Mouse (Mus musculus) limb, embryonic 10.5 days (tissue): ENCODE data around the gene Vps33b. TPM values are rescaled to one million over a fixed set of nuclear protein-coding genes. Genes with fewer than 3 reads are reported as not detected.
A peak's percentile ranks its signal among the peaks of the same experiment; 100 is the strongest.

Experiments used
- DNase-seq: peaks from one replicate; pipeline ENCODE4 v3.0.0-alpha.2; 2017; ENCODE audit warnings: low spot score
- H3K27ac ChIP-seq: fragments of 300-500 bp; sonication (generic); 2 replicates; pipeline ENCODE4 v1.5.1; 2016; ENCODE audit warnings: mild to moderate bottlenecking
- H3K27me3 ChIP-seq: fragments of 300-500 bp; sonication (generic); 2 replicates; pipeline ENCODE4 v1.6.1; 2016; ENCODE audit warnings: low read depth, mild to moderate bottlenecking; ENCODE audit not compliant: poor library complexity, severe bottlenecking
- H3K36me3 ChIP-seq: fragments of 300-500 bp; sonication (generic); 2 replicates; pipeline ENCODE4 v1.6.1; 2016; ENCODE audit warnings: mild to moderate bottlenecking, moderate library complexity
- H3K4me1 ChIP-seq: fragments of 300-500 bp; sonication (generic); 2 replicates; pipeline ENCODE4 v1.6.1; 2016
- H3K4me3 ChIP-seq: fragments of 300-500 bp; sonication (generic); 2 replicates; pipeline ENCODE4 v1.5.1; 2016; ENCODE audit warnings: mild to moderate bottlenecking, moderate library complexity
- H3K9me3 ChIP-seq: fragments of 300-500 bp; sonication (generic); replicated peaks from 2 replicates; pipeline ENCODE4 v1.6.1; 2016; ENCODE audit warnings: mild to moderate bottlenecking
- WGBS: fragments of 180-500 bp; shearing (Covaris S2); methylation state at CpG from one replicate; pipeline ENCODE4 v1.1.7; 2016; 5-methylcytosine and 5-hydroxymethylcytosine counted together
- polyA plus RNA-seq: library from polyadenylated mRNA; unstranded; fragments of >200 nt; fragmentation: Nextera tagmentation; extraction: Ambion mirVana; gene quantifications from 2 replicates; pipeline ENCODE4 v1.2.1, GENCODE M21; 2016

Gene Vps33b
- polyA plus RNA-seq = 15.2 and 17.9 TPM in 2 replicates

DNA sequence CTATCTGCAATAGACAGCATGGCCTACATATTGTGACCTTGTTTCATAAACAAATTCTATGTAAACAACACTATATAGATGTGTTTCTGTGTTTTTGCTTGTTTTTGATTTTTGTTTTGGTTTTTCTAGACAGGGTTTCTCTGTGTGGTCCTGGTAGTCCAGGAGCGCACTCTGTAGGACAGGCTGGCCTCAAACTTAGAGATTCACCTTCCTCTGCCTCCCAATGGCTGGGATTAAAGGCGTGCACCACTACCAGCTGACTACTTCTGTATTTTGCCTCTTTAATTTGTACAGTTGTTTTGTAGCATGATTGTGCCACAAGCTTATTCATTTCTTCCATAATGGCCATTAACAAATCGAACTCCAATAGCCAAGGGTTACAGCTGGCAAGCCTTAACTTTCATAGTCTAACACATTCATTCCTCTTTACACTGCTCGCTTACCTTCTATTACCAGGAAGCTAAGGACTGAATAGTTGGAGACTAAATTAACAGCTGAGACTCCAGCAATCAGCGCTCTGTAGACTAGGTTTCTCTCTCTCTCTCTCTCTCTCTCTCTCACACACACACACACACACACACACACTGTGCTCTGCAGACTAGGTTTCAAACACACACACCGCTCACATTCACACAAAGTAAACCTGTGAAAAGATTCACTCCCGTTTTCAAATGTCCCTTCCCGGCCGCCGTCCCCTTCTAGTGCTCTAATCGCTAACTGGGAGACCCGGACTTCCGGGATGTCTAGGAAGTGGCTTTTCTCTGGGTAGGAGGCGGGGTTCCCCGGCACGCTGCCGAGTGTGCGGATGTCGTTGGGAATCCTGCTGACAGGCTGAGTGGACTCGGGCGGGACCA is at the start of gene Vps33b:
Vps33b (plus strand) TSS at position 753 of the 854 bp plus-strand sequence.
- Histone ChIP-seq H3K4me3 (peak within 1 kb of the TSS; percentile 80), H3K27me3 (no peaks in the 10 kb centered on the region), H3K27ac (peak within 1 kb of the TSS; percentile 77), H3K4me1 (peaks cover 21% of the 10 kb centered on the region), H3K36me3 (peaks cover 55% of the 10 kb centered on the region), H3K9me3 (no peaks in the 10 kb centered on the region)
- 6% methylated on average over 21 of the region's 21 CpGs for WGBS
- peak; percentile 96 for DNase-seq

DNA sequence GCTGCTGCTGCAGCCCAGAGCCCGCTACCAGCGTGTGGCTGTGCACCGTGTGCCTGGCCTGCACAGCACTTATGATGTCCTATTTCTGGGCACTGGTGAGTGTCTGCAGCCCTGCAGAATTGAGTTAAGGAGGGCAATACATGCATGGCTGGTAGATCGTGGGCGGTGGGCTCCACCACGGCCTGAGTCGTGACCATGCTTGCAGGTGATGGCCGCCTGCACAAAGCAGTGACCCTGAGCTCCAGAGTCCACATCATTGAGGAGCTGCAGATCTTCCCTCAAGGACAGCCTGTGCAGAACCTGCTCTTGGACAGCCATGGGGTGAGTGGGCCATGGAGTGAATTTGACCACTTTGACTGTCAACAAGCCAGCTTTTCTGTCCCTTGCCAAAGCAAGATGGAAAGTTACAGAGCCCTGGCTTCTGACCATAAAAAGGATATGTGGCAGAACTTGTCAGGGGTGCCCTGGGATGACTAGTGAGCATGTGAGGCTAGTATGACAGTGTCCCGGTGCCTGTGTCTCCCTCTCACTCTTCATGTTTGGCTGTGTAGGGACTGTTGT is 49.1 kb upstream of the Vps33b start:
- peaks cover 94% of the 10 kb centered on the region for H3K36me3 ChIP-seq

DNA sequence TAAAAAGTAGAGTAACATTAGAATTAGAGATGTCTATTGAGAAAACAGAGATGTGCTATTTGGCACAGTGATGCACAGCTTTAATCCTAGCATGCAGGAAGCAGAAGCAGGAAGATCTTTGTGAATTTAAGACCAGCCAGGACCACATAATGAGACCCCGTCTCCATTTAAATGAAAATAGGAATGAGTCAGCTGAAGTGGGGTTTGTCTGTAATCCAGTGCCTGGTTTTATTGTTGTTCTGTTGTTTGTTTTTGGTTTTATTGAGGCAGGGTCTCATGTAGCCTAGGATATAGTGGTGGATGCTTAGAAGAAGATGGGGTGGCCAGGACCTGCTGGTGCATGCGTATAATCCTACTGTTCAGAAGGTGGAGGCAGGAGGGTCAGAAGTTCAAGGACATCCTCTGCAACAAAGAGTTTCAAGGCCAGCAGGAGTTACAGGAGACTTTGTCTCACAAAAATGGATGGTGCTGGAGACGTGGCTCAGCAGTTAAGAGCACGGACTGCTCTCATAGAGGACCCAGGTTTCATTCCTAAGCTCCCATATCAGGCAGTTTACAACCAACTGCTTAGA is 48.2 kb upstream of the Vps33b start:
- WGBS = 89% methylated on average over 4 of the region's 4 CpGs
- DNase-seq = no peak
- Histone ChIP-seq H3K27ac (no peak overlapping the region), H3K4me1 (no peaks in the 10 kb centered on the region), H3K27me3 (no peaks in the 10 kb centered on the region), H3K36me3 (peaks cover 89% of the 10 kb centered on the region), H3K9me3 (no peaks in the 10 kb centered on the region), H3K4me3 (no peak overlapping the region)

More for the DNA sequence above, 49.1 kb upstream of the Vps33b start:
- Histone ChIP-seq H3K4me1 (peaks cover 1% of the 10 kb centered on the region), H3K27ac (no peak overlapping the region), H3K4me3 (no peak overlapping the region), H3K27me3 (no peaks in the 10 kb centered on the region), H3K9me3 (no peaks in the 10 kb centered on the region)
- WGBS = 92% methylated on average over 9 of the region's 9 CpGs
- DNase-seq = no peak

DNA sequence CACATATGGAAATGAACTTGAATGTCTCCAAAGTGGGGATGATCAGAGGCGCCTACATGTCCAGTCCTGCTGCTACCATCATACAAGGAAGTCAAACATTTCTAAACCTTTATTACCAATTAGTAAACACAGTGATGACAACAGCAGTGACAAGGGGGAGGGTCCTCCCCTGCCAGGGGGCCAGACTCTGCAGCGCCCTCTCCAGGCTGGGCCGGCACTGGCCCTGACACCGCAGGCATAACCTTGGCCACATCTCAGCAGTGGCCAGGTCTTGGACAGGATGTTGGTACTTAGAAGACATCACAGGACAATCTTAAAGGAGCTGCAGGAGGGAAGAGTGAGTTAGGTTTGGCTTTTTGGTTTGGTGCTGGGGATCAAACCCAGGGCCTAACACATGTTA is 42.4 kb upstream of the Vps33b start:
- H3K9me3 ChIP-seq = no peaks in the 10 kb centered on the region
- WGBS = 94% methylated on average over 4 of the region's 4 CpGs
- H3K4me1 ChIP-seq = peaks cover 7% of the 10 kb centered on the region
- no peak for DNase-seq
- peaks cover 55% of the 10 kb centered on the region for H3K36me3 ChIP-seq
- no peak overlapping the region for H3K4me3 ChIP-seq
- H3K27me3 ChIP-seq = peaks cover 16% of the 10 kb centered on the region; the same call in 1 of the 2 replicates
- H3K27ac ChIP-seq = no peak overlapping the region

DNA sequence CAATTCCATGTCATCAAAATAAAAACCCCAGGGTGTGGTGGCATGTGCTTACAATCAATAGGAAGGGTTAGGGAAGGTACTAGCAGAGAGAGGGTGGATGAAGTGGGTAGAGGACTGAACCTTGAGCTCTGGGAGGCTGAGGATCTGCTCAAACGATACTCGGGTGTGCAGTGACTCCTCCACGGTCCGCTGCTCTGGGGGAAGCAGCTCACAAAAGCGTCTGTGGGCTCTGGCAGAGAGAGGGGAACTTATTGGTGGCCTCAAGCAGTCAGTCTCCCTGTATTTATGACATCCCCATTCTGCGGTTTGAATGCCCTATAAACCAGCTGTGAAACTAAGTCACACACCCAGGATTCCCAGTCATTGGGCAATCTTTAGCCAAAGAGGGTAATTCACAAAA is 39.3 kb upstream of the Vps33b start:
- 69% methylated on average over 6 of the region's 6 CpGs for WGBS

DNA sequence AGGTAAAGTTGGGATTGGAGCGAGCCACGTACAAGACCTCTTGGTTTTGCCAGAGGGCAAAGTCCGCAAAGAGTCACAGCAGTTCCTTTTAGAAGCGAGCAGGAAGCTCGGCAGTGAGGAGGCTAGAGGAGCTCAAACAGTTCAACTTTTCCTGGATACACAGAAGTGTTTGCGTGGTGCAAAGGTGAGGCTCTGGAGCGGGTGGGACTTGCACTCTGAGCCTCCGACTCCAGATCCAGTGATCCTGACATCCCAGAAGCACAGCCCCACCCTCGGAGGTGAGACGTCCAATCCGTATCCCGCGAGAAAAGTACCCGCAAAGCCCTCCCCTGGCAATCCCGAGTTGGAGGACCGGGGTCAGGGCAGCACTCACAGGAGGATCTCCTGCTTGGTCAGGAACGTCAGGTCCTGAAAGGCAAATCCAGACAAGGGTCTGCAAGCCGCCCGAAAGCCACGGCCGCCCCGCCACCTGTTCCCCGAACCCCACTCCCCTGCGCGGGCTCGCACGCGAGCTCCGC is 37.4 kb upstream of the Vps33b start:
- no peak for DNase-seq
- Histone ChIP-seq H3K27ac (peak overlapping the region; percentile 79), H3K4me1 (peaks cover 20% of the 10 kb centered on the region), H3K36me3 (peaks cover 15% of the 10 kb centered on the region), H3K27me3 (peaks cover 16% of the 10 kb centered on the region; the same call in 1 of the 2 replicates), H3K9me3 (no peaks in the 10 kb centered on the region), H3K4me3 (peak overlapping the region; percentile 70)
- 1% methylated on average over 29 of the region's 29 CpGs for WGBS

More for the DNA sequence above, 39.3 kb upstream of the Vps33b start:
- no peak for DNase-seq
- Histone ChIP-seq H3K36me3 (peaks cover 27% of the 10 kb centered on the region), H3K4me3 (no peak overlapping the region), H3K27me3 (peaks cover 16% of the 10 kb centered on the region; the same call in 1 of the 2 replicates), H3K27ac (no peak overlapping the region), H3K9me3 (no peaks in the 10 kb centered on the region), H3K4me1 (peaks cover 20% of the 10 kb centered on the region)

DNA sequence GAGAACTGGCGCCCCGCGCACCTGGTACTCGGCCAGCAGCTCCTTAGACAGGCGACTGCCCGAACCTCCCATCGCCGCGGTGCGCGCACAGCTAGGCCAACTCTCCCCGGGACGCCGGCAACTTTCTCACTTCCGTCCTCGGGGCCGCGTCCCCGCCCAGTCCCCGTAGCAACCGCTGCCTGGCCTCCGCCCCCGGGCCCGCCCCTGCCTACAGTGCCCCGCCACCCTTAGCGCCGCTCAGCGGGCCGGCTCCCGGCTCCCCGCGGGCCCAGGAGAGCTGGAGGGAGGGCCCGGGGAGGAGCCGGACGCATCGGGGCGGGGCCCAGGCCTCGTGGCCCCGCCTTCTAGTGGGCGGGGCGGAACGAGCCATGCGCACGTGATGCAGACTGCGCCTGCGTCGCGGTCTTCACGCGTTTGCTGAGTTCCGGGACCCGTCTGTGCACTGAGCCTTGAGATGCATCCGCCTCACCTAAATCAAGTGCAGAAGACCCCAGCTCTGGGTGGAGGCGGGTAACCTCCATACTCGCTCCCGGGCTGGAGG is 36.9 kb upstream of the Vps33b start, which contains the start of the genes Cib1 and Gdpgp1:
Cib1 (minus strand) TSS at position 325 of the 541 bp plus-strand sequence.
Gdpgp1 (plus strand) TSS at position 377 of the 541 bp plus-strand sequence.
- peaks cover 10% of the 10 kb centered on the region for H3K36me3 ChIP-seq
- under 1% methylated on average over 56 of the region's 56 CpGs for WGBS
- peaks cover 20% of the 10 kb centered on the region for H3K4me1 ChIP-seq
- H3K27ac ChIP-seq = peak within 1 kb of the TSS; percentile 79
- peak; percentile 97 for DNase-seq
- H3K9me3 ChIP-seq = no peaks in the 10 kb centered on the region
- H3K27me3 ChIP-seq = peaks cover 16% of the 10 kb centered on the region; the same call in 1 of the 2 replicates
- peak within 1 kb of the TSS; percentile 70 for H3K4me3 ChIP-seq

DNA sequence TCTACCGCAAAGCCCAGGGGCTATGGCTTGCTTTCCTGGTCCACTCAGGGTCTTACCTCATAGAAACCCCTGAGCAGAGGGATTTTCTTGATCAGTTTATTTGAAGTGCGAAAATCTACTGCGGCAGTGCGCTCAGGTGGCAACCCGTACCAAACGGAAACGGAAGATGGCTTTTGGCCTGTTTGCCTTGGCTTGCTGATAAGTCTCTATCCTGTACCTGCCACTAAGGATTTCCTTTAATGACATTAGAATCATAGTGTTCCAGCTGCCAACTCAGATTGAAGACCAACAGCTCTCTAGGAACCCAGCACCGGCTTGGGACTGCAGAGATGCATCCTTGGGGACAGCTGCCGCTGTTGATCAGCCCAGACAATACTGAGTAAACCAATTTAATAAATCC is 35.6 kb upstream of the Vps33b start:
- Histone ChIP-seq H3K9me3 (no peaks in the 10 kb centered on the region), H3K27ac (no peak overlapping the region), H3K36me3 (peaks cover 10% of the 10 kb centered on the region), H3K4me3 (peak overlapping the region; percentile 70; the same call in 1 of the 2 replicates), H3K4me1 (peaks cover 20% of the 10 kb centered on the region), H3K27me3 (peaks cover 16% of the 10 kb centered on the region; the same call in 1 of the 2 replicates)
- DNase-seq = no peak
- 82% methylated on average over 9 of the region's 9 CpGs for WGBS

DNA sequence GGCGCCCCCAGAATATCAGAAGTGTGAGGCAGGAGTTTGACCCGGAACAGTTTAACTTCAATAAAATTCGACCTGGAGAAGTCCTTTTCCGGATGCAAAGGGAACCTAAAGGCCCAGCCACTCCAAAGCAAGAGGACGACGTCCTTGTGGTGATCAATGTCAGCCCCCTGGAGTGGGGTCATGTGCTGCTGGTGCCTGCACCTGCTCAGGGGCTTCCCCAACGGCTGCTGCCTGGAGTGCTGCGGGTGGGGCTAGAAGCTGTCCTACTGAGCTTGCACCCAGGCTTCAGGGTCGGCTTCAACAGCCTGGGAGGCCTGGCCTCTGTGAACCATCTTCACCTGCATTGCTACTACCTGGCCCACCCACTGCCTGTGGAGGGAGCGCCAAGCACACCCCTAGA is 30.9 kb upstream of the Vps33b start:
- 93% methylated on average over 10 of the region's 10 CpGs for WGBS

DNA sequence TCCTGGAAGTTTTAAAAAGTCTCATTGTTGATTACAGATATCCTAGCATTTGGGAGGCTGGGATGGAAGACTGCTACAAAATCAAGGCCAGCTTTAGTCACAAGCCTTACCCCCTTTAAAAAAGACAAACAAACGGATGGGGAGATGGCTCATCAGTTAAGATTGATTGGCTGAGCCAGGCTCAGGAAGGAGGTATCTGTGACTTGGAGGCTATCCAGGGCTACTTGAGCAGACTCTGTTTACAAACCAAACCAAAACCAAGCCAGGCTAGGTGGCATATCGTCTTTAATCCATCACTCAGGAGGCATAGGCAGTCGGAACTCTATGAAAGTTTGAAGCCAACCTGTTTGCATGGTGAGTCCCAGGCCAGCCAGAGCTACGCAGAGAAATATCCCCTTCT is 27.8 kb upstream of the Vps33b start:
- Histone ChIP-seq H3K4me3 (no peak overlapping the region), H3K27ac (no peak overlapping the region)
- 81% methylated on average over 4 of the region's 4 CpGs for WGBS

More for the DNA sequence above, 30.9 kb upstream of the Vps33b start:
- Histone ChIP-seq H3K27me3 (no peaks in the 10 kb centered on the region), H3K4me3 (no peak overlapping the region), H3K9me3 (no peaks in the 10 kb centered on the region), H3K36me3 (peaks cover 38% of the 10 kb centered on the region), H3K4me1 (peaks cover 5% of the 10 kb centered on the region), H3K27ac (no peak overlapping the region)
- DNase-seq = no peak

DNA sequence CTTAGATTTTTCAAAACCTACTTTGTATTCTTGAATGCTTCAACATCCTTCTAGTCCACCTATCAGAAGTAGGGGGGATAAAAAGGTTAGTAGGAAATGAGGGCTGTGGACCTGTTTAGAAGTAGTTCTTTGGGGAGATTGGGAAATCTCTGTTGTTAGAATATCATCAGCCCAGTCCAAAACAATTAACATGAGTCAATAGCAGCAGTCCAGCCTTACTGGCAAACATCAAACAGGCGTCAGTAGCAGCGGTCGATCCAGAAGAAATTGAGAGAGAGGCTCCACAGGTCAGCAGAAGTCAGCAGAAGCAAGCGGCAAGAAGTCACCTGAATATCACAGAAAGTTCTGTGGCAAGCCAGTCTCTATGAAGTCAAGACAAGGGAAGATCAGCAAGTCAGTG is 24.6 kb upstream of the Vps33b start:
- no peak overlapping the region for H3K27ac ChIP-seq
- WGBS = 90% methylated on average over 4 of the region's 4 CpGs
- H3K4me3 ChIP-seq = no peak overlapping the region
- H3K36me3 ChIP-seq = peaks cover 18% of the 10 kb centered on the region
- H3K27me3 ChIP-seq = no peaks in the 10 kb centered on the region
- no peaks in the 10 kb centered on the region for H3K4me1 ChIP-seq
- no peaks in the 10 kb centered on the region for H3K9me3 ChIP-seq
- DNase-seq = no peak

More for the DNA sequence above, 27.8 kb upstream of the Vps33b start:
- Histone ChIP-seq H3K4me1 (no peaks in the 10 kb centered on the region), H3K27me3 (no peaks in the 10 kb centered on the region), H3K36me3 (peaks cover 38% of the 10 kb centered on the region), H3K9me3 (no peaks in the 10 kb centered on the region)
- no peak for DNase-seq

DNA sequence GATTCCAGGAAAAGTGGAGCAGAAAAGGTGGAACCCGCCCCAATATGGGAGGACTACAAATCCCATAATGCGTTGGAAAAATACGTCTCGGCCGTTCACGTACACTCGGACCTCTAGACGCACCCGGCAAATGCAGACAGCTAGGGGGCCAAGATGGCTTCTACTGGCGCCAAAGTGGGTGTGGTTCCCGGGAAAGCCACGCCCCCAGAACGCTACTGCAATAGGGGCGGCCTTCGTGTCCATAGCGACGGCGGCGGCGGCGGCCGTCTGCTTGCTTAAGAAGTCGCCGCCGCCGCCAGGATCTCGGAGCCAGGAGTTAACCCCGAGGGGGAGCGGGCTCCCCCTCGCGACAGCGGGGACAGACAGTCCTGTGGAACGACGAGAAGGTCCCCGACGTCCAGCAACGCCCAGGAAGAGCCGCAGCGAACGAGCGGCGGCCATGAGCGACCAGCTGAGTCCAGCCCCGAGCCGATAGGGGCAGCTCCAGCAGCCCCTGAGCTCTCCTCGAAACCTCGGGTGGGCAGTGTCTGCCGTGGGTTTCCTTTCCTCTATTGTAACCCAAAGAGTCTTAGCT is 23.2 kb upstream of the Vps33b start, which contains the start of gene Ttll13:
Ttll13 (plus strand) TSS at position 229 of the 574 bp plus-strand sequence.
- Histone ChIP-seq H3K4me3 (peak within 1 kb of the TSS; percentile 57), H3K4me1 (0 out of 2 replicates have a peak, but pooled peaks cover 2% of the 10 kb centered on the region), H3K27me3 (no peaks in the 10 kb centered on the region), H3K9me3 (no peaks in the 10 kb centered on the region), H3K27ac (peak within 1 kb of the TSS; percentile 86), H3K36me3 (peaks cover 5% of the 10 kb centered on the region; the same call in 1 of the 2 replicates)
- WGBS = under 1% methylated on average over 48 of the region's 48 CpGs
- DNase-seq = peak; percentile 96
